Mouse (Mus musculus): ENCODE measurements around the gene Hist1h2ba. TPM values are rescaled to one million over a fixed set of nuclear protein-coding genes. Genes with fewer than 3 reads are reported as not detected.

The Hist1h2ba gene
- polyA plus RNA-seq, 1 experiment, result not detected

DNA sequence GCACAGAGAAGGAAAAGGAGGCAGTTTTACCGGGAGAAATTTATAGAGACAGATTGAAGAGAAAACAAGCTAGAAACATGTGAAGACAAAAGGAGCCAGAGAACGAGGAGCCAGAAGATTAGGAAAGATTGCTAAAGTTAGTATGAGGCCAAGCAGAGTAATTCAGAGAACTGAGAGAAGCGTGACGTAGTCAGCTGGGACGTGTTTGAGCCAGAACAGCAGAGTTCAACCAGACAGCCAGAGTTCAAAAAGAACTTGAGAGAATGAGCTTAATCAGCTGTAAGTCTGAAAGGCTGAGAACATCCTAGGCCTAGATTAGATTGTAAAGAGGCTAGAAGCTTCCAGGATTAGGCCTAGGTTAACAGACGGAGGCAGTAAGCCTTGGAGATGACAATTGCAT lies 6.3 kb upstream of the Hist1h2ba start:
- no peaks in the 10 kb centered on the region for H3K36me3 ChIP-seq (ENCODE audit: control insufficient read depth)
- H3K27me3 ChIP-seq (ENCODE audit: control insufficient read depth), result no peaks in the 10 kb centered on the region
- H3K4me3 ChIP-seq (replicated peaks), result no peak overlapping the region
- TF ChIP-seq GATA1 (IDR thresholded peaks at IDR 0.05; ENCODE audit: low read length) (no peak), TAL1 (IDR thresholded peaks at IDR 0.05; ENCODE audit: low read length) (no peak)
- no peaks in the 10 kb centered on the region for H3K9me3 ChIP-seq (ENCODE audit: control insufficient read depth, low read length)
- no peaks in the 10 kb centered on the region for H3K4me1 ChIP-seq (ENCODE audit: control insufficient read depth)

DNA sequence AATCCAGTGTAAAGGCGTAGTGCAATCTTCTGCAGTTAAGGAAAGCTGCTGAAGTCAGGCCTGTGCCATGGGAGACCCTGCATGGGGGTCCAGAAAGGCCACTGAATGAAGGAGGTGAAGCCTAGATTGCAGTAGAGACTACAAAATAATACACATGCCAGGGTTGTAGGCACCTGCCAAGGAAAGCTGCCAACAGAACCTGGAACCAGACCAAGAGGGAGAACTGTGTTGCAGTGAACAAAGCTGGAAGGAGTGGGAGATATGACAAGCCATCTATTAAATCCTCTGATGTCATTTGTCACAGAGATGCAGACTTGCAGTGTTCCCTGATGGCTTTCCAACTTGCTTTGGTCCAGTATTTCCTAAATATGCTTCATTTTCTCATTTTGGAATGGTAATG lies 4.7 kb upstream of the Hist1h2ba start:
- peaks cover 3% of the 10 kb centered on the region; the same call in 1 of the 2 replicates for H3K9me3 ChIP-seq (ENCODE audit: control insufficient read depth, low read length)
- no peaks in the 10 kb centered on the region for H3K27me3 ChIP-seq (ENCODE audit: control insufficient read depth)
- no peaks in the 10 kb centered on the region for H3K36me3 ChIP-seq (ENCODE audit: control insufficient read depth)
- H3K4me1 ChIP-seq (ENCODE audit: control insufficient read depth), result no peaks in the 10 kb centered on the region
- no peak overlapping the region for H3K4me3 ChIP-seq (replicated peaks)
- TF ChIP-seq GATA1 (IDR thresholded peaks at IDR 0.05; ENCODE audit: low read length) (no peak), TAL1 (IDR thresholded peaks at IDR 0.05; ENCODE audit: low read length) (no peak)

DNA sequence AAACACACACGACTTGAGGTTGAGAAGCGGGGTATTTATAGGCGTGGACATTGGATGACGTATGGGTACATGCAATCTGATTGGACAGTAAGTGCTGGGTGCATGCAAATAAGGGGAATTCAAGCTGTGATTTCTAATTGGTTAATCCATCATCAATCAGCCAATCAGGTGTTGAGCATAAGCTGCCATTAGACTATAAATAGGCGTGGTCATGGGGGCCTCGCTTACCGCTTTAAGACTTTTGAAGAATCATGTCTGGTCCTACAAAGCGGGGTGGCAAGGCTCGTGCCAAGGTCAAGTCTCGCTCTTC lies 210 bp upstream of the Hist1h2ba start, which contains the start of gene Hist1h2aa:
Hist1h2aa (plus strand) TSS at position 252 of the 310 bp plus-strand sequence.
- TF ChIP-seq GATA1 (IDR thresholded peaks at IDR 0.05; ENCODE audit: low read length), result no peak
- no peak for TF ChIP-seq TAL1 (IDR thresholded peaks at IDR 0.05; ENCODE audit: low read length)
- no peaks in the 10 kb centered on the region for H3K4me1 ChIP-seq (ENCODE audit: control insufficient read depth)
- H3K4me3 ChIP-seq (replicated peaks), result no peak within 1 kb of the TSS
- H3K36me3 ChIP-seq (ENCODE audit: control insufficient read depth), result no peaks in the 10 kb centered on the region
- no peaks in the 10 kb centered on the region for H3K27me3 ChIP-seq (ENCODE audit: control insufficient read depth)
- peaks cover 3% of the 10 kb centered on the region; the same call in 1 of the 2 replicates for H3K9me3 ChIP-seq (ENCODE audit: control insufficient read depth, low read length)

DNA sequence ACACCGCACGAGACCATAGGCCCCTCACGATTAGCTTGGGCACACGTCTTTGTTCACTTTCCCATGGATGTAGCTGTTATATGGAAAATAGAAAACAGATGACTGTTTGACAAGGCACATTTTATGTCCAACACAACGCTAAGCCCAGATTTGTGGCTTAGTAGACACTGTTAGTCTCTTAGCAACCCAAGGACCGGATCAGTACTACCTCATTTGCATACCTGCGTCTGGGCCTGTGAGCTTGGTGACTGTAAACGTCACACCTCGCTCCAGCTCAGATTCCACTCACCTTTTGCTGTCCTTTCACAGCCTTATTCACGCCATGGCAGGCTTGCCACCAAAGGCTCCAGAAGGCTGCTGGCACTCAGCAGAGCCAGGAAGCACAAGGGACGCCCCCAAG lies 3.1 kb downstream of the Hist1h2ba start:
- H3K4me3 ChIP-seq (replicated peaks), result no peak overlapping the region
- H3K36me3 ChIP-seq (ENCODE audit: control insufficient read depth), result no peaks in the 10 kb centered on the region
- no peaks in the 10 kb centered on the region for H3K27me3 ChIP-seq (ENCODE audit: control insufficient read depth)
- no peaks in the 10 kb centered on the region for H3K4me1 ChIP-seq (ENCODE audit: control insufficient read depth)
- peaks cover 3% of the 10 kb centered on the region; the same call in 1 of the 2 replicates for H3K9me3 ChIP-seq (ENCODE audit: control insufficient read depth, low read length)
- no peak for TF ChIP-seq GATA1 (IDR thresholded peaks at IDR 0.05; ENCODE audit: low read length)
- no peak for TF ChIP-seq TAL1 (IDR thresholded peaks at IDR 0.05; ENCODE audit: low read length)

DNA sequence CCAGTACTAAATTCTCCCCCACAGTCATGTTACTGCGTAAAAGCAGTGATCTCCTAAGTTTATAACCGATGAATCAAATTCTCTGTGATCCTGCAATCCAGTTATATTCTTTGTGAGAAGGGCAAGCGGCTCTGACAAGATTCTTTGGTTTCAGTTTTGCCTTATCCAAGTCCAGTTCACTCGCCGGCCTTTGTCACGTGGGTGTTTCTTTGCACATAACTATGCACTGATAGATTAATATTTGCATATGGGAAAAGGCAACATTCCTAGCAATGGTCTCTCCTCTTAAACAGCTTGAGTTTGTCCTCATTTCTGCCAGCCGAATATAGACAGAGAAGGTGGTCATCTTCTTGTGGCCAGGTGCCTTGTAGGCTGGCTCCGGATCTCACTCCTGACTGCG lies 3.5 kb downstream of the Hist1h2ba start:
- Histone ChIP-seq H3K4me3 (replicated peaks) (no peak overlapping the region), H3K4me1 (ENCODE audit: control insufficient read depth) (no peaks in the 10 kb centered on the region), H3K36me3 (ENCODE audit: control insufficient read depth) (no peaks in the 10 kb centered on the region), H3K27me3 (ENCODE audit: control insufficient read depth) (no peaks in the 10 kb centered on the region), H3K9me3 (ENCODE audit: control insufficient read depth, low read length) (peaks cover 3% of the 10 kb centered on the region; the same call in 1 of the 2 replicates)
- TF ChIP-seq GATA1 (IDR thresholded peaks at IDR 0.05; ENCODE audit: low read length) (no peak), TAL1 (IDR thresholded peaks at IDR 0.05; ENCODE audit: low read length) (no peak)

DNA sequence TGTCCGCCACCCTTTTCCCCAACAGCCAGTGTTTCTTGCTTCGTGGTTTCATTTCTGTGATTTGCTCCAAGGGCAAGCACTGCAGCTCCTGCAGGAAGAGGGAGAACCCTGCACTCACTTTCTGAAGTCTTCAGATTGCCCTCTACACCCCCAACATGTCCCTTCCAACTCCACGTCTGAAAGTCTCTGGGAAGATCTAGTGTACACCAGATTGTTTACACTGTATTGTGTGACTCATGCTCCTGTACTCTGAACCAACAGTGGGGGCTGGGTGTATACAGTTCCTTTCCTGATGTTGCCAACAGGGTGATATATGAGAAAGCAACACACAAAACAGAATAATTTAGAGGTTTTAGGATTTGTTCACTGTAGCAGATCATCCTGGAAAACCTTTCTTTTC lies 5.3 kb downstream of the Hist1h2ba start:
- H3K4me1 ChIP-seq (ENCODE audit: control insufficient read depth), result no peaks in the 10 kb centered on the region
- no peaks in the 10 kb centered on the region for H3K9me3 ChIP-seq (ENCODE audit: control insufficient read depth, low read length)
- H3K36me3 ChIP-seq (ENCODE audit: control insufficient read depth), result no peaks in the 10 kb centered on the region
- no peaks in the 10 kb centered on the region for H3K27me3 ChIP-seq (ENCODE audit: control insufficient read depth)
- H3K4me3 ChIP-seq (replicated peaks), result no peak overlapping the region
- no peak for TF ChIP-seq GATA1 (IDR thresholded peaks at IDR 0.05; ENCODE audit: low read length)
- TF ChIP-seq TAL1 (IDR thresholded peaks at IDR 0.05; ENCODE audit: low read length), result no peak

DNA sequence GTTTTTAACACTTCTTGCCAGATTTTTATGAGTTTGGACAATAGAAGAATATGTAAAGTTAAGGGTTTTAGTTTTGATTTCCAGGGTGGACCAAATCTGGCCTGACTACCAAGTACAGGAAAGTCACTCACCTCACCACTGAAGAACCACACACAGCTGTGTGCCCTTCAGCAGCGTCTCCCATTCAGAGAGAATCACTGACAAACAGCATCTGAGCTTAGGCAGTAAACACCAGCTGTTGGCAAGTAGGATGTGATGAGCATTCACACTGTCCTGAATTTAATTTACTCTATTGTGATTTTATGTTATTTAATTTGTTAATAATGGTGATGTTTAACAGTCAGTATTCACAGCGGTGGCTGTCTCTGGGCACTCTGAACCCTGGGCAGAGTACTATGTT lies 8.2 kb downstream of the Hist1h2ba start:
- no peak overlapping the region for H3K4me3 ChIP-seq (replicated peaks)
- H3K9me3 ChIP-seq (ENCODE audit: control insufficient read depth, low read length), result no peaks in the 10 kb centered on the region
- no peaks in the 10 kb centered on the region for H3K27me3 ChIP-seq (ENCODE audit: control insufficient read depth)
- H3K36me3 ChIP-seq (ENCODE audit: control insufficient read depth), result no peaks in the 10 kb centered on the region
- no peak for TF ChIP-seq GATA1 (IDR thresholded peaks at IDR 0.05; ENCODE audit: low read length)
- no peaks in the 10 kb centered on the region for H3K4me1 ChIP-seq (ENCODE audit: control insufficient read depth)

DNA sequence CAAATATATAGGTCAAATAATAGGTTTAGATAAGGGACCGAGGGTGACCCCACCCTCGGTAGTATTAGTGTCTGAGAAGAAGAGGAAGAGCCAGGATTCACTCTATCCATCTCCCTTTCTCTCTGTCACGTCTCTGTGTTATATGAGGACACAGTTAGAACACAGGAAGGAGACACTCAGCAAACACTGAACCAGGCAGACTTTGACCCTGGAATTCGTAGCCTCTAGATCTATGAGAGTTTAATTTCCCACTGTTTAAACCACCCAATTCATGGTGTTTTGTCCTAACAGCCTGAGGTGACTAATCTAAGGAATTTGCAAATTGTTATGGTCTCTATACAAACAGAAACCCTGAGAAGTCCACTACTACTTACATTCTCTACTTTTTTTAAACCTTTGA lies 16.3 kb downstream of the Hist1h2ba start:
- Histone ChIP-seq H3K4me1 (ENCODE audit: control insufficient read depth) (peaks cover 8% of the 10 kb centered on the region; the same call in 1 of the 2 replicates), H3K27me3 (ENCODE audit: control insufficient read depth) (no peaks in the 10 kb centered on the region), H3K4me3 (replicated peaks) (no peak overlapping the region), H3K36me3 (ENCODE audit: control insufficient read depth) (no peaks in the 10 kb centered on the region), H3K9me3 (ENCODE audit: control insufficient read depth, low read length) (no peaks in the 10 kb centered on the region)
- TF ChIP-seq GATA1 (IDR thresholded peaks at IDR 0.05; ENCODE audit: low read length) (no peak), TAL1 (IDR thresholded peaks at IDR 0.05; ENCODE audit: low read length) (no peak)

DNA sequence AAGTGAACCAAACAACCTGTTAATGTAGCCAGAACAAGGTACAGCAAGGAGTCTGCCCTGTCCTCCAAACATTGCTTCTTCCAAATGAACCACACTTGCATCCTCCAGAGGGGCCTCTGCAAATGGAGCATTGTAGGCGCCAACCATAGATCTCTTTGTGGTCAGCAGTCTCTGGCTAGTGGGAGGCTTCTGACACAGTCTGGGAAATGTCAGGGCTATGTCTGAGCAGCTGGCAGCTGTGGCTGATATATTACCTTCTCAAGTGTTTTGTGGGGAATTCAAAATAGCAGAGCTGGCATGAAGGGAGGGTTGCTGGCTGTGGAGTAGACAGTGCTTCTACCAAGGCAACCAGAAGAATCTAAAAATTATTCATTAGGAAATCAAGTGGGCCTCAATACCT lies 17.8 kb downstream of the Hist1h2ba start:
- H3K9me3 ChIP-seq (ENCODE audit: control insufficient read depth, low read length), result no peaks in the 10 kb centered on the region
- H3K4me1 ChIP-seq (ENCODE audit: control insufficient read depth), result peaks cover 8% of the 10 kb centered on the region; the same call in 1 of the 2 replicates
- no peak overlapping the region for H3K4me3 ChIP-seq (replicated peaks)
- no peaks in the 10 kb centered on the region for H3K27me3 ChIP-seq (ENCODE audit: control insufficient read depth)
- H3K36me3 ChIP-seq (ENCODE audit: control insufficient read depth), result no peaks in the 10 kb centered on the region
- TF ChIP-seq GATA1 (IDR thresholded peaks at IDR 0.05; ENCODE audit: low read length) (no peak), TAL1 (IDR thresholded peaks at IDR 0.05; ENCODE audit: low read length) (no peak)
